Mouse (Mus musculus) retina, postnatal 7 days (tissue): ENCODE results near the gene Gpr19.
A peak's percentile ranks its signal among the peaks of the same experiment; 100 is the strongest.

Experiments used
- DNase-seq: peaks from one replicate; pipeline ENCODE4 v3.0.0-alpha.2; 2012; ENCODE audit warnings: low read depth, low spot score

Gpr19 gene

DNA sequence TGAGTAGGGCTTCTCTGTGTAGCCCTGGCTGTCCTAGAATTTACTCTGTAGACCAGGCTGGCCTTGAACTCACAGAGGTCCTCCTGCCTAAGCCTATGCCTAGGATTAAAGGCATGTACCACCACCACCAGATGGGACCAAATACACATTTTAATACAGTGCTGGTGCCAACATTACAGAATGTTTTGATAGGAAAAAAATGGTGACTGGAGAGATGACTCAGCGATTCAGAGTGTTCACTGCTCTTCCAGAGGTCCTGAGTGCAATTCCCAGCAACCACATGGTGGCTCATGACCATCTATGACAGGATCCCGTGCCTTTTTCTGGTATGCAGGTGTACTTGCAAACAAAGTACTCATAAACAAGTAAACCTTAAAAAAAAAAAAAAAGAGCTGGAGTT, 48.9 kb downstream of the Gpr19 start:
- no peak for DNase-seq

DNA sequence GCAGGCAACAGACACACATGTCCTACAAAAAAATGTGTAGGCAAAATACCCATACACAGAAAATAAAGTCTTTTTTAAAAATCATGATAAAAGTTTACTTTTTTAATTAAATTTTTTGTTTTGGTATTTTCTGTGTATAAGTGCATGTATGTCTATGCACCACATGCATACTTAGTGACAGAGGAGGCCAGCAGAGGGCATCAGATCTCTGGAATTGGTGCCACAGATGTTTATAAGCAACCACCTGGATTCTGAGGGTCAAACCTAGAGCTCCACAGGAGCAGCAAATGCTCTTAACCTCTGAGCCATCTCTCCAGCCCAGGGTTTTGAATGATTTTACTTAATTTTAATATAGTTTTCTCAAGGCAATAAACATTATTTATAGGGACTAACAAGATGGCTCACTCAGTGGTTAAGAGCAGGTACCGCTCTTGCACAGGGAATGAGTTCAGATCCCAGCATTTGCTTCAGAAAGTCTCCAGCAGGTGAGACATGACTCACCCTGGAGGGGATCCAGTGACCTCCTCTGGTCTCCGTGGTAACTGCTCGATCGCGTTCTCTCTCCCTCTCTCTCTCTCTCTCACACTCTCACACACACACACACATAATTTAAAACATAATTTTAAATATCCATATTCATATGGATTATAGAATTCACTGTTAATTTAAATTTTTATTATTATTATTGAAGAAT, 50.0 kb downstream of the Gpr19 start:
- DNase-seq: no peak

DNA sequence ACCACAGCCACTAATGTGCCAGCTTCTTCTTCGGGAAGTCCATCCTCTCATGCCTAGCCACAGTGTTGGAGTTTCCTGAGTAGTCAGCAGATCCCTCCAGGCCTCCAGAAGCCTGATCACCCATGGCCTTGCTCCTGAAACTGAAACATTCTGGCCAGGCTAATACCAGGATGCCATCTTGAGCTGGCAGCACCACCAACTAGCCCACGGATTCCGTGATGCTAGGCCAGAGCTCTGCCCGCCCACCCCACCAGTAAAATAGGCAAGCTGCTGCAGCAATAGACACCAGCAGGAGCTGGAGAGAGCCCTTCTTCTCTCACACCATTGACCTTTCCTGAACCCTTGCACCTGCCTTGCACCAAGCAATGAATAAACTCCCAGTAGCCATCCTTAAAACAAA, 50.8 kb downstream of the Gpr19 start:
- DNase-seq: no peak

DNA sequence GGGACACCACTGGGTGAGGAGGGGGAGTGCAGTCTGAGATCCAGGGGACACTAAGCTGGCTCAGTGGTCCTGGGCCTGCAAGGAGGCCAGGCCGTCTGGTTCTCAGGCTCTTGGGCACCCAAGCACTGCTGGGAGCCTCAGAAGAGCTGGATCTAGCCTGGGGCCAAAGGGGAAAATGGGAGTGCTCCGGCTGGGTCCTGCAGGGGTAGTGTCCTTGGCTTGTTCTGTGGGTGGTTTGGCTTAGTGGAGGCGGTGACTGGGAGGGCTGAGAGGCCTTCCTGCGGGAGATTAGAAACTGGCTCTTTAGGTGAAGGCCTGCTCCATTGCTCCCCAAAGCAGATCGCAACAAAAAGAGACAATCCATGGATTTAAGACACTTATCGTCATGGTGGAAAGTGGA, 52.1 kb downstream of the Gpr19 start:
- no peak for DNase-seq

DNA sequence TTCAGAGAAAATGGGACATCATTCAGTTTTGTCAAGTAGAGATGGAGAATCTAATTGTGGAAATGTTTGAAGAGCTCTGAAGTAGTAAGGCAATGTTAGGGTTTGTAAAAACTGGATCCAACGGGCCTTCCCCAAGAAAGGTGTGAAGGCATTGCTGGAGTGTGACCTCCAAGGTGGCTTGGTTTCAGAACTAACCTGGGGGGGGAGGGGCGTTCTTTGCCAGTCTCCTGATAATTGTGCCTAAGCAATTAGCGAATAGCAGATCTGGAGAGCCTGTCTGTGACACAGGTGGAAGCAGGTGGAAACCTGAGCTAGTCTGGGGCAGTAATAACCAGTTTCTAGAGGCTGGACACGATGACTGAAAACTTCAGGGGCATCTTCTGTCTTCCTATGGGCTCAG, 52.7 kb downstream of the Gpr19 start:
- DNase-seq: no peak

DNA sequence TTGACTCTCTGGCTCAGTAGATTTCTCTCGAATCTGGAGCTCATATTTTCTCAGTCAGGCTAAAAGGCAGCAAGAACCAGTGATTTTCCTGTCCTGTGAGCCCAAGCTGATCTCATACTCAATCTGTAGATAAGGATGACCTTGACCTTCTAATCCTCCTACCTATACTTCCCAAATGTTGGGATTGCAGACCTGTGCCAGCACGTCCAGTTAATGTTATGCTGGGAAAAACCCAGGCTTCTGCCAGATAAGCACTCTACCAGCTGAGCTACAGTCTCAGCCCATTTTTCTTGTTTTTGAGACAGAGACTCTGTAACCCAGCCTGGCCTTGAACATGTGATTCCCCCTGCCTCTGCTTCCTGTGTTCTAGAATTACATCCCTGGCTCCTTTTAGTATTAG, 58.0 kb downstream of the Gpr19 start:
- DNase-seq: no peak

DNA sequence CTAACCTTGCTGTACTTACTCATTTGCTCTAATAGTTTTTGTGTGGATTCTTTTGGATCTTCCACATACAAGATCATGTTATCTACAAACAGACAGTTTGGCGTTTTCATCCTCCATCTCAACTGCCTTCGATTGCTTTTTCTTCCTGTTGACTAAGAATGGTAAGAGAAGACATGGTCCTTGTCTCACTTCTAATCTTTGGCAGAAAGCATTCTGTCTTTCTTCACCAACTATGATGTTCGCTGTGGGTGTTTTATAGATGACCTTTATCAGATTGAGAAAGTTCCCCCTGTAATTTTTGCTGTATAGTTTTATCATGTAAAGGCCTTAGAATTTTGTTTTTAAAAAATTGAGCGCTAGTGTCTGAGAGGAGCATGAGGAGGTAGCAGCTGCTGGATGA, 60.3 kb downstream of the Gpr19 start:
- DNase-seq: no peak

DNA sequence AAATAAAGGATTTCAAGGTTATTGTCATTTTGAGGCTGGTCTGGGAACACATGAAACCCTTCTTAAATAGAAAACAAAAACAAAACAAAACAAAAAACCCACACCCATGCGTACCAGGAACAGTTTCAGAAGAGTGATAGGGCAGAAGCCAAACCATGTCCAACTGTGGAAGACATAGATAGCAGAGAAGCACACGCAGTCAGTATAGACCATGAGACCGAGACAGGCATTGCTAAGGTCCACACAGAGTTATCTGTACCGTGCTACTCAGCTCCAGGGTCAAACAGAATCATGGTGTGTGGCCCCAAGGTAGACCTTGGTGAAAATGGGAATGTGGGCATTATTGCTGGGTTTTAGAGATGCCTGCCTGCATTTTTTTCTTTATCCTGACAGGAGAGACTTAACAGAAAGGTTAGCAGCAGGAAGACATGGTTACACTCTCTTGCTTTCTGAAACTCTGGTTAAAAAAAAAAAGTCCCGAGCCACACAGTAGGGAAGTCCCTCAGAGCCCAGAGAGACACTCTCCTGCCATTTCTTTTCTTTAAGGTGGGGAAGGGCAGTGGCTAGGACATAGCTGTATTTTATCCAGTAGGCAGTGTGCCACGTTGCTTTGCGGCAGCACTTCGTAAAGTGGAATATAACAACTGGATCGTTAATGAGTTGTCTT, 63.7 kb downstream of the Gpr19 start:
- no peak for DNase-seq

DNA sequence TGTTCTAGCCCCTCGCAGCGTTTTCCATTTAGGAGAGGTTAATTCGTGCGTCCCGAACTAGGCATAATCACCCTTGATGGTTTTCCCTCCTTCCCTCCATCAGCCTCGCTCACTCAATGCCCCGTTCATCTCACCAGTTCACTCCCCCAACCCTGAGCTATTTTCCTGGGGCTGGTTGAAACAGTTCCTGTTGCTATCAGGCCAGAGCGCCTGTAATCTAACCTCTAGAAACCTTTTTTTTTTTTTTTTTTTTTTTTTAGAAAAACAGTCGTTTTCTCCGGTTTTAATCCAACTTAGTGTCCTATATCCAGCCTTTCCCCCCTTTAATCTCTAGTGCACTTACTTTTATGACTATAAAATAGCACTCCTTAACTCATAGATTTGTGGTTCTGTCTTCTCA, 67.6 kb downstream of the Gpr19 start:
- no peak for DNase-seq

DNA sequence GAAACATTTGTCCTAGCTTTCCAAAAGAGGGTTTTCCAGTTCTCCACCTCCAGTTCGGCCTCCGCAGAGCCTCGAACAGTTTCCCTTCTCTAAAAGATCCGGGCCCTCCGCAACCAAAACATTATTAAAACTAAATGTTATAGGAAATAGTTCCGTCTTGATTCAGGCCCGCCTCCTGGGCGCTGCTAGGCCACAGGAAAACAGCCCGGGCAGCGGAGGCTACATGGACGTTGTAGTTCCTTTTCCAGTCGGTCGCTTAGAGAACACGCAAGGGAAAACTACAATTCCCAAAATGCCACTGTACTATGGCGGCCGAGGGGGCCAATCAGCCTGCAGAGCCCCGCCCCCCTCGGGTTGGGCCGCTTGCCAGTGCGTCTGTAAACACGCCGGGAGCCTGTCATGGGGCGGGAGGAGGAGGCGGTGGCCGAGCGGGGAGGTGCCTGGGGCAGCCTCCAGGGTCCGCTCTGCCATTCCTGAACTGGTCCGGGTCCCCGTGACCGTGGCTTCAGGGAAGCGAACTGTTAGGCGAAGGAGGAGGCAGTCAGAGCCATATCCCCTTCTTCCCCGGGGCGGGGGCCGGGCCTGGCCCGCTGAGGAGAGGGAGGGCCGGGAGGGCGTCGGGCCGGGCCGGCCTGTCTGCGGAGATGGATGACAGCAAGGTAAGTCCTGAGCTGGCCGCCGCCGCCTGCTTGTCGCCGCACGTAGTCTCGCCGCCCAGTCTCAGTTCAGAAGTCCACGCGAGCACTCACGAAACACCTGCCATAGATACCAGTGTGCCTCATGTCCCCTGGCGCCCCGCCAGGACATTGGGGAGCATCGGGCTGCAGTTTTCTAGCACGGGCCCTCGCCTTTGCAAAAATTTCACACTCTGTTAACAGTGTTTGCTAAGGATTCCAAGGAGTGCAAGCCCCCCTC, 68.3 kb downstream of the Gpr19 start, which contains the start of gene Crebl2:
TSS of gene Crebl2 (plus strand) at position 369 of the 915 bp plus-strand sequence.
- DNase-seq: peak; percentile 98

DNA sequence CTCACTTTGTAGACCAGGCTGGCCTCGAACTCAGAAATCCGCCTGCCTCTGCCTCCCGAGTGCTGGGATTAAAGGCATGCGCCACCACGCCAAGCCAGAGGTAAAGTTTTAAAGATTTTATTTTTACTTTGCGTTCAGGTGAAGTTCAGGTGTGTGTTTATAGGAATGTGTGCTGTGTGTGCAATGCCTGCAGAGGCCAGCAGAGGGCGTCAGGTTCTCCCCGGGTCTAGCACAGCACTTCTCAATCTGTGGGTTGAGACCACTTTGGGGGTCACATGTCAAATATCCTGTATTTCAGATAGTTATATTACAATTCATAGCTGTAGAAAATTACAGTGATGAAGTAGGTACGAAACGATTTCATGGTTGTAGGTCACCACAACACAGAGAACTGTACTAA, 75.5 kb downstream of the Gpr19 start:
- no peak for DNase-seq

DNA sequence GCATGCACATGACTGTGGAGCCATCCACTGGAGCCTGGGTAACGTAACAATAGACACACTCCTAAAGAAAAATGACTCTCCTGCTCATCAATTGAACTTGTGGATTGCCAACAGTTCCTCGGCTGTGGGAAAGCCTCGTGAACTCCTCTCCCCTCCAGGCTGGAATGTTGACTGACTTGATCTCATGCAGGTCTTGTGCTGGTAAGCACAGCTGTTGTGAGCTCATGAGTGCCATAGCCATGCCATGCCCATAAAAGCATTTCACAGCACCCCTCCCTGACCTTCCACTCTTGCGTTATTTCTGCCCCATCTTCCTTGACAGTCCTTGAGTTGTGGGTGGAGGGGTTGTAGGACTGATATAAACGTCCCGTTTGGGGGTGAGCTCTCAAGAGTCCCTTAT, 78.0 kb downstream of the Gpr19 start:
- DNase-seq: no peak

DNA sequence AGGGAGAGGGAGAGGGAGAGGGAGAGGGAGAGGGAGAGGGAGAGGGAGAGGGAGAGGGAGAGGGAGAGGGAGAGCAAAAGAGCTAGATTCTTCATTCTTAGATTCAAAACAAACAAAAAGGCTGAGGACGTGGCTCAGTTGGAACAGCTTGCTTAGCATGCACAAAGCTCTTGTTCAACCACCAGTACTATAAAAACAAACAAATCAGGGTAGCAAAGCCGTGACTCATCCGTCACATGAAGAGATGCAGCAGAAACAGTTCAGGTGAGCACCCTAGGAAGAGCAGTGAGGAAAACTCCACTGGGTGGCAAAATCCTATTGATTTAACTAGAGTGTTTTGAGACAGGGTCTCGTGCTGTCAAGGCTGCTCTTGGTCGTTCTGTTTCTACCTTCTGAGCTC, 78.6 kb downstream of the Gpr19 start:
- no peak for DNase-seq
